Mouse (Mus musculus): Measurements from ENCODE around the gene Znrd1as. TPM values are rescaled to one million over a fixed set of nuclear protein-coding genes. Genes with fewer than 3 reads are reported as not detected.
A peak's percentile ranks its signal among the peaks of the same experiment; 100 is the strongest.

The Znrd1as gene
- polyA plus RNA-seq, 1 experiment, result 6.7 TPM

GRCm38 (mm10) chr17:36998477-36998876 lies 40.1 kb downstream of the Znrd1as start:
- TF ChIP-seq POLR2A (IDR thresholded peaks at IDR 0.05; ENCODE audit: borderline replicate concordance, insufficient read depth, low read length), result no peak
- no peak for TF ChIP-seq CTCF (IDR thresholded peaks at IDR 0.05; ENCODE audit: borderline replicate concordance, insufficient read depth, low read depth, low read length)
- H3K4me3 ChIP-seq (replicated peaks; ENCODE audit: insufficient read depth, low read depth, low read length), result no peak overlapping the region
- H3K27me3 ChIP-seq (ENCODE audit: control insufficient read depth, insufficient read depth, low read length), result no peaks in the 10 kb centered on the region
- H3K4me1 ChIP-seq (ENCODE audit: control insufficient read depth, insufficient read depth, low read length), result no peaks in the 10 kb centered on the region
- 63% methylated on average over 2 of the region's 2 CpGs for WGBS
- DNase-seq, result no peak
- H3K27ac ChIP-seq (ENCODE audit: insufficient read depth, low read length), result no peak overlapping the region

- TF ChIP-seq POLR2A (IDR thresholded peaks at IDR 0.05; ENCODE audit: borderline replicate concordance, insufficient read depth, low read length) (no peak), CTCF (IDR thresholded peaks at IDR 0.05; ENCODE audit: borderline replicate concordance, insufficient read depth, low read depth, low read length) (no peak)
- WGBS, result 98% methylated on average over 7 of the region's 7 CpGs
- no peak for DNase-seq
- no peaks in the 10 kb centered on the region for H3K27me3 ChIP-seq (ENCODE audit: control insufficient read depth, insufficient read depth, low read length)
- H3K4me1 ChIP-seq (ENCODE audit: control insufficient read depth, insufficient read depth, low read length), result no peaks in the 10 kb centered on the region
- H3K4me3 ChIP-seq (replicated peaks; ENCODE audit: insufficient read depth, low read depth, low read length), result no peak within 1 kb of the TSS
- H3K27ac ChIP-seq (ENCODE audit: insufficient read depth, low read length), result no peak within 1 kb of the TSS
Measured at GRCm38 (mm10) chr17:37000863-37001262, 42.5 kb downstream of the Znrd1as start, which contains the start of gene Zfp57. Gene Zfp57 (plus strand): TSS chr17:37001163.

GRCm38 (mm10) chr17:37002364-37003330 lies 44.3 kb downstream of the Znrd1as start:
- DNase-seq, result peak; percentile 50 to 62
- H3K27ac ChIP-seq (ENCODE audit: insufficient read depth, low read length), result no peak overlapping the region
- H3K4me3 ChIP-seq (replicated peaks; ENCODE audit: insufficient read depth, low read depth, low read length), result peak overlapping the region; percentile 55
- no peaks in the 10 kb centered on the region for H3K27me3 ChIP-seq (ENCODE audit: control insufficient read depth, insufficient read depth, low read length)
- 2% methylated on average over 49 of the region's 49 CpGs for WGBS
- TF ChIP-seq POLR2A (IDR thresholded peaks at IDR 0.05; ENCODE audit: borderline replicate concordance, insufficient read depth, low read length) (no peak), CTCF (IDR thresholded peaks at IDR 0.05; ENCODE audit: borderline replicate concordance, insufficient read depth, low read depth, low read length) (no peak)
- no peaks in the 10 kb centered on the region for H3K4me1 ChIP-seq (ENCODE audit: control insufficient read depth, insufficient read depth, low read length)

- WGBS, result 27% methylated on average over 4 of the region's 4 CpGs
- Histone ChIP-seq H3K27ac (ENCODE audit: insufficient read depth, low read length) (no peak overlapping the region), H3K4me1 (ENCODE audit: control insufficient read depth, insufficient read depth, low read length) (no peaks in the 10 kb centered on the region), H3K27me3 (ENCODE audit: control insufficient read depth, insufficient read depth, low read length) (no peaks in the 10 kb centered on the region), H3K4me3 (replicated peaks; ENCODE audit: insufficient read depth, low read depth, low read length) (no peak overlapping the region)
- TF ChIP-seq POLR2A (IDR thresholded peaks at IDR 0.05; ENCODE audit: borderline replicate concordance, insufficient read depth, low read length) (no peak), CTCF (IDR thresholded peaks at IDR 0.05; ENCODE audit: borderline replicate concordance, insufficient read depth, low read depth, low read length) (no peak)
- DNase-seq, result no peak
Measured at GRCm38 (mm10) chr17:37003366-37003765, 45.0 kb downstream of the Znrd1as start.

- H3K4me1 ChIP-seq (ENCODE audit: control insufficient read depth, insufficient read depth, low read length), result no peaks in the 10 kb centered on the region
- WGBS, result 91% methylated on average over 6 of the region's 6 CpGs
- TF ChIP-seq POLR2A (IDR thresholded peaks at IDR 0.05; ENCODE audit: borderline replicate concordance, insufficient read depth, low read length), result no peak
- TF ChIP-seq CTCF (IDR thresholded peaks at IDR 0.05; ENCODE audit: borderline replicate concordance, insufficient read depth, low read depth, low read length), result no peak
- no peaks in the 10 kb centered on the region for H3K27me3 ChIP-seq (ENCODE audit: control insufficient read depth, insufficient read depth, low read length)
- no peak overlapping the region for H3K27ac ChIP-seq (ENCODE audit: insufficient read depth, low read length)
- no peak for DNase-seq
- H3K4me3 ChIP-seq (replicated peaks; ENCODE audit: insufficient read depth, low read depth, low read length), result no peak overlapping the region
Measured at GRCm38 (mm10) chr17:37008161-37008560, 49.8 kb downstream of the Znrd1as start.

GRCm38 (mm10) chr17:37009460-37010042 lies 51.2 kb downstream of the Znrd1as start:
- no peak for DNase-seq
- TF ChIP-seq CTCF (IDR thresholded peaks at IDR 0.05; ENCODE audit: borderline replicate concordance, insufficient read depth, low read depth, low read length) (no peak), POLR2A (IDR thresholded peaks at IDR 0.05; ENCODE audit: borderline replicate concordance, insufficient read depth, low read length) (no peak)
- Histone ChIP-seq H3K4me3 (replicated peaks; ENCODE audit: insufficient read depth, low read depth, low read length) (no peak overlapping the region), H3K4me1 (ENCODE audit: control insufficient read depth, insufficient read depth, low read length) (no peaks in the 10 kb centered on the region), H3K27ac (ENCODE audit: insufficient read depth, low read length) (no peak overlapping the region), H3K27me3 (ENCODE audit: control insufficient read depth, insufficient read depth, low read length) (no peaks in the 10 kb centered on the region)
- 94% methylated on average over 17 of the region's 17 CpGs for WGBS

- no peak for TF ChIP-seq POLR2A (IDR thresholded peaks at IDR 0.05; ENCODE audit: borderline replicate concordance, insufficient read depth, low read length)
- no peak for TF ChIP-seq CTCF (IDR thresholded peaks at IDR 0.05; ENCODE audit: borderline replicate concordance, insufficient read depth, low read depth, low read length)
- DNase-seq, result no peak
- WGBS, result 82% methylated on average over 3 of the region's 3 CpGs
- Histone ChIP-seq H3K4me3 (replicated peaks; ENCODE audit: insufficient read depth, low read depth, low read length) (no peak overlapping the region), H3K27ac (ENCODE audit: insufficient read depth, low read length) (no peak overlapping the region), H3K27me3 (ENCODE audit: control insufficient read depth, insufficient read depth, low read length) (no peaks in the 10 kb centered on the region), H3K4me1 (ENCODE audit: control insufficient read depth, insufficient read depth, low read length) (no peaks in the 10 kb centered on the region)
Measured at GRCm38 (mm10) chr17:37011719-37012118, 53.3 kb downstream of the Znrd1as start.

Data from cerebellum, adult 2 months (tissue).